Mouse (Mus musculus): ENCODE data around the gene Mapk9. TPM values are rescaled to one million over a fixed set of nuclear protein-coding genes. Genes with fewer than 3 reads are reported as not detected.
A peak's percentile ranks its signal among the peaks of the same experiment; 100 is the strongest.

The Mapk9 gene
- polyA plus RNA-seq, 1 experiment: 37.4 TPM

DNA sequence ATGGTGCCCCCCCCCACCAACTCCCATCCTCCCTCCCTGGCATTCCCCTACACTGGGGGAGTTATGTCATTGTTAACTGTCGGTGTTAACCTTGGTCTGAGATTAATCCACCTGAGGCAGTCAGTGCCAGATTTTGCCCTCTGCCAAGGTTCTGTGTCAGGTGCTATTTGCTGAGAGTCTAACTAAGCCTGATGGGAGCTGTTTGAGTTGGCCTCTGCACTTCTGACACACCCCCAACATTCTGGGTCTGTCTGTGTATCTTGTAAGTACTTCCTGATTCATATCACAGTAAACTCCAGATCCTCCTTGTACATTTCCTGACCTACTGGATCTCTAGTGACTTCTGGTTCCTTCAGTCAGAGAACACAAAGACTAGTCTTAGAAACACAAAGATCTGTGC lies 5.9 kb upstream of the Mapk9 start:
- DNase-seq (ENCODE audit: low read depth): peak; percentile 47

DNA sequence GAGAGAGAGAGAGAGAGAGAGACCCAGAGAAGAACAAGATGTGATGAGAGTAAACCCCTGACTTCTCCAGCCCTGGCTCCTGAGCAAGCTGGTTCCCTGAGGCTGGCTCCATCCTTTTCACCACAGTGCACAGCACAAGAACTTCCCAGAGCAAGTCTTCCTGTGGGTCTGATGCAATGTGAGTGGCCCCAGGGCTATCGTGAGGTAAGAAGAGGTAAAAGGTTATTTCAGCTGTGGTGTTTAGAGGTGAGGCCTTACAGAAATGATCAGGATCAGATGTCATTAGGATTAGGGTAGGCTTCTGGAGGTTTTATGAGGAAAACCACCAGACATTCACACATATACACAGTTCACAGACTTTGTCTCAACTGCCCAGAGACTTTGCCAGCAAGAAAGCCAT lies 4.7 kb upstream of the Mapk9 start:
- peak; percentile 87 for DNase-seq (ENCODE audit: low read depth)

- no peak for DNase-seq (ENCODE audit: low read depth)
These were observed 3.8 kb upstream of the Mapk9 start for GRCm38 (mm10) chr11:49842718-49843117.

DNA sequence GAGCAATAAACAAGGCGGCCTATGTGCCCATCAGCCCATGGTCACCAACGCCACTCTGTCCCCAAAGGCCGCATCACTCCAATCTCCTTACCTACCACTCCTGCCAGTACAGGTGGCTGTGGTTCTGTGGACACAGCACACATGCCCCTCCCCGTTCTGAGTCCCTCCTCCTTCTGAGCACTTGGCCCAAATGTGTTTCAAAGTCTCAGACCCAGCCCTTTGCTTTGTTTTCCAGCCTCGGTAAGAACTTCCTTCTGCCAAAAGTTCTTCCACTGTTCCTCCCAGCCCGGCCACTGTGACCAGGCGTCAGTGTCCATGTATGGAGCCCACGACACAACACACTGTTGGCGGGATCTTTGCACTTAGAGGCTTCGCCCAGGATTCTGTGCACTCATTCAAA lies 2.2 kb upstream of the Mapk9 start:
- no peak for DNase-seq (ENCODE audit: low read depth)

DNA sequence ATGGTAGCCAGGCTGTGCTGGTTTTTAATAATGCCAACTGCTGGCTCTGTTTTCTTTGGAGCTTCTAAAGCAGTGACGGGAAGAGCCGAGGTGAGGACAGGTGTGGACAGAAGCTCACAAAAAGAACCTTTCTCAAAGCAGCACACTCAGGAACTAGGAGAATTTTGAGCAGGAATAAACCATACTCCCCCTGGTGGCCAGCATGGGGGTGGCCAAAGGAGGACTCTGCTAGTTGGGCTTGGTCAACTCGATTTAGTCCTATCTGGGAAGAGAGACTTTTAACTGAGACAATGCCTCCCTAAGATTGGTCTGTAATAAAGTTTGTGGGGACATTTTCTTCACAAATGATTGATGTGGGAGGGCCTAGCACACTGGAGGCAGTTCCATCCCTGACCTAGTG lies 1.6 kb upstream of the Mapk9 start:
- no peak for DNase-seq (ENCODE audit: low read depth)

GRCm38 (mm10) chr11:49845958-49846357 lies 593 bp upstream of the Mapk9 start:
- DNase-seq (ENCODE audit: low read depth): no peak

- no peak for DNase-seq (ENCODE audit: low read depth)
These were observed 690 bp downstream of the Mapk9 start for GRCm38 (mm10) chr11:49847071-49847810.

GRCm38 (mm10) chr11:49847811-49848078 lies 1.2 kb downstream of the Mapk9 start:
- DNase-seq (ENCODE audit: low read depth): no peak

GRCm38 (mm10) chr11:49848080-49848815 lies 1.7 kb downstream of the Mapk9 start:
- DNase-seq (ENCODE audit: low read depth): no peak

DNA sequence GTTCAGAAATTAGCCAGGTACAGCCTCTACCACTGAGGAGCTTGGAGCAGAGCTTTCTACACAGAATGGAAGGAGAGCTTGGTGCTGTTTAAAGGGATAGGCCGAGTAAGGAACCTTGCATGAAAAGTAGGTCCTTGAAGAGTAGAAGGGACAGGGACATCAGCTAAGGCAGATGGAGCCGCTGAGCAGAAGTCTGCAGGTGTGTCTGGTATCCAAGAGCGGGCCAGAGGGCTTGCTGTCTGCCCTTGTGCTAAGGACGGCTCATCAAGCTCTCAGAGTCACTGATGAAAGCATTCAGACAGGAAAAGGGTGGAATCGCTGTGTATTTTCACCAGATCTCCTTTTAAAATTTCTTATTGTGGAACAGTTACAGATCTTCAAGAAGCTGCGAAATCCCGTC lies 3.8 kb downstream of the Mapk9 start:
- DNase-seq (ENCODE audit: low read depth): no peak

DNA sequence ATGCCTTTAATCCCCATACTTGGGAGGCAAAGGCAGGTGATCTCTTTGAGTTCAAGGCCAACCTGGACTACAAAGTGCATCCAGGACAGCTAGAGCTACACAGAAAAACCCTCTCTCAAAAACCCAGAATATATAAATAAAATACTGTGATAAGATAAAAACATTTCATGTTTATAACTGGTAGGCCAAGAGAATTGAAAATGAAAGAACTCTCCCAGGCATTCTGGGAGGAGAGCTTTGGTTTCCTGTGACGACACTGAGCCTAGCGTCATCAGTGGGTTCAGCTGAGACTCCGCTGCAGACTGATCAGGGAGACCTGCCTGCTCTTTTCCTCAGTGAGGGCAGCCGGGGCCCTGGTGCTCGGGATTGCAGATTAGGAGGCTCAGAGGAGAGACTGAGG lies 8.6 kb downstream of the Mapk9 start:
- DNase-seq (ENCODE audit: low read depth): no peak

- no peak for DNase-seq (ENCODE audit: low read depth)
These were observed 14.6 kb downstream of the Mapk9 start for GRCm38 (mm10) chr11:49861139-49861538.

GRCm38 (mm10) chr11:49863926-49864325 lies 17.4 kb downstream of the Mapk9 start:
- DNase-seq (ENCODE audit: low read depth): no peak

GRCm38 (mm10) chr11:49867320-49867719 lies 20.8 kb downstream of the Mapk9 start:
- no peak for DNase-seq (ENCODE audit: low read depth)

DNA sequence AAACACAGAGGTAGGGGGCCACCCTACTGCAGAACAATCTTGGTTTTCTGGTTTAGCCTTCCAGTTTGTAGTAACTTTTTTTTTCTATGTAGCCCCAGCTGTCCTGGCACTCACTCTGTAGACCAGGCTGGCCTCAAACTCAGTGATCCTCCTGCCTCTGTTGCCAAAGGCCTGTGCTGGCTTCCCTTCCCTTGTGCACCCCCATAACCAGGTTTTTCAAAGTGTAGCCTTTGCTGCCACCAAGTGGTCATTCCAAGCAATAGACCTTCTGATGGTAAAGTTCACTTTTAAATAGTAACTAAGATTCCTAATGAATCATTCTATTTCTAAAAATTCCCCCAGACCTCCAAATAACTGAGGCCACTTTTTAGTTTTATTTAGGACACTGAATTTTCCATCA lies 23.2 kb downstream of the Mapk9 start:
- DNase-seq (ENCODE audit: low read depth): no peak

GRCm38 (mm10) chr11:49871914-49872313 lies 25.4 kb downstream of the Mapk9 start:
- no peak for DNase-seq (ENCODE audit: low read depth)

- DNase-seq (ENCODE audit: low read depth): no peak
These were observed 26.2 kb downstream of the Mapk9 start for GRCm38 (mm10) chr11:49872779-49873178.

DNA sequence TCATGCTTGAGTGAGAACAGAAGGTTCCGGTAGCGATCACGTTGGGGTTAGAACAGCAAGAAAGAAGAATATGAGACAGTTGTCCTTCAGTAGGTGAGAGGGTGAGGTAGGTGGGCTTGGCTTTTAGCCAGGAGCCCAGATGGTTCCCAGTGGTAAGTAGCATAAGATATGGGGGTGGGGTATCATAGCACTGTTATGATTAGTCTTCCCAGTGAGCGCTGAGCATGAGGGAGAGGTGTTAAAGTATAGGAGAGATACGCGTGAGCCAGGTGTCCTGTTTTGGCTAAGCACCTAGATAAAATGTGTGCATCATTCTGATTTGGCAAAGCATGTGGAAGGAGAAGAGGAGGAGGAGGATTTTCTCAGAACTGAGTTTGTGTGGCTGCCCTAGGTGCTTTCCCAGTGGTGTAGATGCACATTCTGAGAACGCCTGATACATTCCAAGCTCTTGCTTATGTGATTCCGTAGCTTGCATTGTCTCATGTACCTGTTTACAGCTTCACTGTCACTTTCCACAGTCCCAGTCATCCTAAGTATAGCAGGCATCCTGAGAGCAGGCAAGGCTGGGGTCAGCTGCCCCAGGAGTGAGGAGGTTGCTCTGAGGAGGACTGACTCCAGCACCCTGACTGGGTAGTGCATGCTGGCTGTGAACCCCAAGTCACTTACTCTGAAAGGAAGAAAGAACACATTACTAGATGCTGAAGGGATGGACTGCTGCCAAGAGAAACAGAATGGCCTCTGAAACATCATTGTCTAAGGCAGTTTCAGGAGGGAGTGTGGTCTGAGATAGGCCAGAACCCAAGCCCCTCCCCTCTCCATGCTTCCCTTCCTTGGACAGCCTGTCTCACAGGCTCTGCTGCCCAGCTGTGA lies 30.6 kb downstream of the Mapk9 start:
- DNase-seq (ENCODE audit: low read depth): no peak

DNA sequence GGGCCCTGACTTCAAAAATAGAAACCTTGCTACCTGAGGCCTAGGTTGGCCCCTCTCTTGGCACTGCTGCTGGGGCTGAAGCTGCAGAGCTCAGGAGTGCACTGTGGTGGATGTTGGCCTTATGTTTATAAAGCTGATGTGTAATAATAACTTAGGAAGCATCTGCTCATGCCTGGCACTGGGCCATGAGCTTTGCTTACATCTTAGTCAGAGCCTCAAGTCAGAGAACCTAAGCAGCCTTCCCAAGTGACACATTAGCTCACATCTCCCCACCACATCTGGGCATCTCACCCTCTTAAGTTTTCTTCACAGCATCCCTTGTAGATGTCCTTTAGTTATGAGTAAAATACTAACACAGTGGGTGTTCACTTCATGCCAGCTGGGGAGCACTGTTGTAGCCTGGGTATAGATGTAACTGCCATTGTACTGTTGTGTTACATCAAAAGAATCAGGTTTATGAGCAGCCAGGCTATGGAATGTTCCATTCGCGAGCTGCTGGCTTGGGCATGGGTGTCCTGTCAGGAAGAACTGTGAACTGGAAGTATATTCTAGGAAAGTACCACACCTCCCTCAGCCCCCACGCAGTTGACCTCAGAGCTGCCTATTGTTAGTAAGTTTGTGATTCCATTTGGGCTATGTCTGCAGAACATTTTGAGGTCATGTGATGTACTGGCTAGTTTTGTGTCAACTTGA lies 33.5 kb downstream of the Mapk9 start:
- DNase-seq (ENCODE audit: low read depth): no peak

GRCm38 (mm10) chr11:49883394-49883793 lies 36.8 kb downstream of the Mapk9 start:
- DNase-seq (ENCODE audit: low read depth): no peak

GRCm38 (mm10) chr11:49888469-49888868 lies 41.9 kb downstream of the Mapk9 start:
- no peak for DNase-seq (ENCODE audit: low read depth)

GRCm38 (mm10) chr11:49891993-49892392 lies 45.4 kb downstream of the Mapk9 start:
- DNase-seq (ENCODE audit: low read depth): no peak

Data from gonadal fat pad, adult 2 months (tissue).